Mouse (Mus musculus) activated CD4-positive, CD25-positive, alpha-beta regulatory T cell, adult 4 months (primary cell): ENCODE data around the gene Rnf17. TPM values are rescaled to one million over a fixed set of nuclear protein-coding genes. Genes with fewer than 3 reads are reported as not detected.

ENCODE experiments used
- ATAC-seq: one replicate; pipeline ENCODE4 v1.8.0; 2017
- polyA plus RNA-seq, 2 experiments: library from polyadenylated mRNA; unstranded; fragments of 100-300 nt; shearing (Covaris generic); gene quantifications; one replicate each; pipeline ENCODE4 v1.2.1; 2017

The Rnf17 gene
- polyA plus RNA-seq, result under 1 TPM in 1 of 2 experiments, not detected in 1; 0.21 TPM

DNA sequence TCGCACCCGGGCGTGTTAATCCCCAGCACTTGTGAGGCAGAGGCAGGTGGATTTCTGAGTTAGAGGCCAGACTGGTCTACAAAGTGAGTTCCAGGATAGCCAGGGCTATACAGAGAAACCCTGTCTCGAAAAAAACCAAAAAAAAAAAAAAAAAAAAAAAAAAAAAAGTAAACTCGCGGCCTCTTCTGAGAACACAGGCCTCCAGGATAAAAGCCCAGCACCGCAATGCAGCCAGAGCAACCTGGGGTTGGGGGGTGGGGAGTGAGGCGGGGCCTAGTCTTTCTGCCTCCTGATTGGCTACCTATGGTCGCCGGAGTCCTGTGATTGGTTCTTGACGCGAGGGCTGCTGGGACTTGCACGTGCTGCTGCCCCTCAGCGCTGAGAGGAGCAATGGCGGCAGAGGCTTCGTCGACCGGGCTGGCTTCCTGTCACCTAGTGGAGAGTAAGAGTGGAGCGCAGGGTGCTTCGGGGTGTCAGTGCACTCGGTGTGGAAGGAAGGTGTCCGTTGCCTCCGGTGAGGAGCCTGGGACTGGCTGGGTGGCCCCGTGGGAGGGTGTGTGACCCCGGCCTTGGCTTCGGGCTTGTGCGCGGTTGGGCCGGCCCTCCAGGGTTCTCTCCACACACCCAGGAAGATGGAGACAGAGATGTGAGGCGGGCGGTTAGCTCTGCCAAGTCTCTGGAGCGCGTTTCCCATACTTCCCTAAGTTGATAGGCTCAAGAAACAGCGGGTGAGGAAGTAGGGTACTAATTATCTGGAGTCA, at the start of gene Rnf17:
Gene Rnf17, plus strand, starts transcription at position 271 of the 761 bp plus-strand sequence.
- no peak for ATAC-seq

DNA sequence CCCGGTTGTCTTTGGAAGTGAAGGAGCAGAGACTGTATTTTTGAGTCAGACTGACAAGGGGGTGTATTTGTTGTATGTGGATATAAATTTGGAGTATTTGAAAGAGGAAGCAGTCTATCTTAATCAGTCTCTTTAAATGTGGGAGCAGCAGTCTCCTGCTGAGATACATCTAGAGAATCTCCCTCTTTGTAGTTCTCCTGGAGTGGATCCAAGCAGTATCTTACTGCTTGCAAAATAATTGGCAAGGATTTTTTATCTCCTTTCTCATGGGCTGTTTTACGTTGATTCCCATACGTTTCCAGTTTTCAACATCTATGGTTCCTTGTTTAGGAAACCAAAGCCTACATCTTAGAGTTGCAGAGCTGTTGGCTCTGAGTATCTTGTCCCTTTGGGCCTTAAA, 47.6 kb upstream of the Rnf17 start:
- no peak for ATAC-seq

DNA sequence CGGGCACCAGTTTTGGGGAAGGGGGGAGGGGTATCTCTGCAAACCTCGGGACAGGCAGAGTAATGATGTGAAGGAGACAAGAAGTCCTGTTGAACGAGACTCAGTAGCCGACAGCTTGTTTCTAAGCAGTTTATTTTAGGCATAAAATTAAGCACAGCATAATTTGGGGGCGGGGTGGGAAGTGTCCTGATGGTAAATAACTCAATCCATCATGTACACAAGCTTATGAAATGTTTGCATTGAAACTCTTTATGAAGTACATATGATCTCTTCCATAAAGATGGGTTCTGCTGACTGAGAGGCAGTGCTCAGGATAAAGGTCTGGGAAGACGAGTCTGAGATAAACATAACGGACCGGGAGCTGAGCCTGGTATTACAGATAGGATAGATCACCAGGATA, 47.0 kb upstream of the Rnf17 start:
- ATAC-seq, result no peak

DNA sequence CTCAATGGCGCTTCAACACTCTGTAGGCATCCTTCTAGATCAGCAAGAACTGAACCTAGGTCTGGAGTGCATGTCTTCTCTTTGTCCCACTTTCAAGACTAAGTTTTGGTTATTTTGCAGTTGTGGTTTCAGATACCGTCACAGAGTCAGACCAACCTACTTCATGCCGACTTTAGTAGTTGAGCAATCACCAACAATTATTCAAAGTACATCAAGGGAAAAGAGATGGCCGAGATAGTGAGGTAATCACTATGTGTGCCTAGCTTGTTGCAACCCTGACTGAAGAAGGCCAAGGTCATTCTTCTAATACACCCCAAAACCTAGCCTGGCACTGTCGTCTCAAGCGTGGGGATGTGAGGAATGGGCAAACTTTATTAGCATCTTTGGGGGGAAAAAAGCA, 46.2 kb upstream of the Rnf17 start:
- no peak for ATAC-seq

DNA sequence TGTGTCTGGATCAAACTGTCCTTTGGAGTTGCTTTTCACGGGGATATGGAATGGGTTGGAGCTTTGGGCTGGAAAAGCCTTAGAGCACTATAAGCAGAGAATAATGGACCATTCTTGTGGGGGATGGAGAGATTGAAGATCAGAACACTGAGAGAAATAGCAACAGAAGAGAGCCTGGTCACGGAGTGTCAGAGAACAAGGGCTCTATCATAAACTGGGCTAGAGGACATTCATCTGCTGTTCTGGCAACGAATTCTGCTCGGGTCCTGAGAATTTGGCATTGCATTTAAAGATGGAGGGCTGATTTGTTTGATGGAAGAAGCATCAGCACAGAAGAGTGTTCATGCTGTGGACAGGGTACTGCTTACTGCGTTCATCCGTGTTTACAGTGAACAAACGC, 44.0 kb upstream of the Rnf17 start:
- ATAC-seq, result no peak

DNA sequence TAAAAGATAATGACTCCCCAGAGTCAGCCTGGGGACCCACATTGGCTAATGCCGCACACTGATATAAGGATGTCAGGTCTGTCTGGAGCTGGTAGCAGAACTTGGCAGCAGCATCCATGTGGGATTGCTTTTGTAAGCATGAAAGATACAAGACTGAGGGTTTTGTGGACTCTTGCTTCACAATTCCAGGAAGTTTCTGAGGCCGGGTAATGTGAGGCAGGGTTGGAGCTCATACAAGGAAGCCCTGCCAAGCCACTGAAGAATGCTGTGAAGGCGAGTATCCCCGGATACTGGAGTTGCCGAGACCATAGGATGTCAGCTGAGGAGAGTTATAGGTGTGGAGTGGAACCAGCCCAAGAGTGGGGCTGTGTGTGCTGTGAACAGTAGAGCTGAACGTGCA, 43.2 kb upstream of the Rnf17 start:
- no peak for ATAC-seq

DNA sequence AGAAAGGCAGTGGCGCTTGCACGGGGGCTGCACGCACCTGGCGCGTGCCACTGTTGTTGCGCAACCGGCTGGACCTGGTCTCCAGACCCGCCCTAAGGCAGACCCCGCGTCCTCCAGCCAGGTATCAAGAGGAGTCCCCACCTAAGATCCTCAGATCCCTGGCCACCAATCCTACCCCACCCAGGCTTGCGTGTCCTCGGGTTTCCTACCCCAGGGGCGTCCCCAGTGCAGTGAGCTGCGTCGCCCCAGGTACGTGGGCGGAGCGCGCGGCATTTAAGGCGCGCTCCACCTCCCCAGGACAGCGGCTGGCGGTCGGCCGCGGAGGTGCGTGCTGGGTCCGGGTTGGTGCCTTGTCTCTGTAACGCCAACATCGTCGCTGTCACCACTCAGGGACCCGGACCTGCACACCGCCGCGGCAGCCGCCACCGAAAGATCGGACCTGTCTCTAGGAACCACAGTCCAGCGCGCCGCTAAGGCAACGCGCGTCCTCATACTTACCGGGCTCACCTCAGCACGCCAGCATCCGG, 37.6 kb upstream of the Rnf17 start, which contains the start of gene Atp12a:
Gene Atp12a, plus strand, starts transcription at position 358 of the 527 bp plus-strand sequence.
- ATAC-seq, result no peak

DNA sequence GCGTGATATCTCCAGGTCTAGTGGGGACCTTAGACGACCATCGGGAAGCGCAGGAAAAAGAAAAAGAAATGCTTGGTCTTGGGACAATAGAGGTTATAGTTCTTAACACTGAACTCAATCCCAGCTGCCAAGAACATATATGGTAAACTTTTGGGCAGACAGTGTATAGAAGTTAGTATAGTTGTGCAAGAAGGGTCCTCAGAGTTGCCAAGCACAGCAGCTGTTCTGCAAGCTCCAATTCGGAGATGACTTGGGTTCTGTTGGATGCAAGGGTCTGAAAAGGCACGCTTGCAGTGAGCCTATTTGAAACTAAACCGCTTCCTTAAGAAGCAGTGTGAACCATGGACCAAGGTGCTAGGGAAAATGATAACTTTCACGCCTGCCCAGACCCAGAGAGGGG, 37.1 kb upstream of the Rnf17 start:
- ATAC-seq, result no peak

DNA sequence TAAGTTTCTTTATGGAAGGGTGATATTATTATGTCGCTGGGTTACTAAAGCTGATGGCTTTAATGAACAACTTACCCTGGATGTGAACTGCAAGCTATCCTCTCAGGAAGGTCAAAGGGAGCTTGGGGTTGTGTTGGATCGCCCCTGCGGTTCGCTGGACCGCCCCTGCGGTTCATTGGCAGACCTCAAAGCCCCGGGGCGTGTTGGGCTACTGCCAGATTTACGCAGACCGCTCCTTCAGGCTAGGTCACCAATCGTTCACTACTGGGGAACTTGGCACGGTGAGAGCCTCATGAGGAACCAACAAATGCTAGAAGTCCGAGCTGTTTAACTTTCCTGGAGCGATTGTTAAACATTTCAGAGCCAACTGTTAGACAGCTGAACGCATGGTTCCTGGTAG, 35.7 kb upstream of the Rnf17 start:
- no peak for ATAC-seq

DNA sequence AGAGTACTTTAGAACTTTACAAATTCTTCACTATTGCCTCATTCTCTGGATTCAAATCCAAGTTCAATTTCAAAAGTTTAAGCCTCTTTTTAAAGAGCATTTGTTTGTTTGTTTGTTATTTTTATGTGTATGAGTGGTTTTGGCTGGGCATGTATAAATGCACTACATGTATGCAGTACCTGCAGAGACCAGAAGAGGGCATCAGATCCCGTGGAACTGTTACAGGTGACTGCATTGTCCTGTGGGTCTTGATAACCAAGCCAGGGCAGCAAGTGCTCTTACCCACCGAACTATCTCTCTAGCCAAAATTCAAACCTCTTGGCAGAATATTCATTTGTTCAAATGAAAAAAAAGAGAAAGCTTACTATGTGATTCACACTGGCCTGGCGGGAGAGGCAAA, 33.5 kb upstream of the Rnf17 start:
- ATAC-seq, result no peak

DNA sequence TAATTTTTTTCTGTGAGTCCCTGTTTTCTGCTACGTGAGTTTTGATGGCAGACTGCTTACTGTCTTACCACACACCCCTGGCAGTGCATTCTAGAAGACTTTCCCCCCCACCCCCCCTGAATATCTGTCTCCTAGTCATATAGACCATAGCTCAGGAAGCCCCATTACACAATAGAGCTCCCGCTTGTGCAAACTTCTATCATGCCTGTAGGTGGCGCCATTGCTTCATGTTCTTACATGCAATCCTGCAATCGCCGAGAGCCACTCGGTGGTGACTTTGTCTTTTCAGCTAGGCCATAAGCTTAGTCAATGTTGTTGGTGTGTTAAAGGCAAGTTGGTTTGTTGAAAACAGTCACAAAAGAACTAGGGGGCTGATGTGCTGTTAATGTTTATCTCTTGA, 26.6 kb upstream of the Rnf17 start:
- ATAC-seq, result peak; percentile 40

DNA sequence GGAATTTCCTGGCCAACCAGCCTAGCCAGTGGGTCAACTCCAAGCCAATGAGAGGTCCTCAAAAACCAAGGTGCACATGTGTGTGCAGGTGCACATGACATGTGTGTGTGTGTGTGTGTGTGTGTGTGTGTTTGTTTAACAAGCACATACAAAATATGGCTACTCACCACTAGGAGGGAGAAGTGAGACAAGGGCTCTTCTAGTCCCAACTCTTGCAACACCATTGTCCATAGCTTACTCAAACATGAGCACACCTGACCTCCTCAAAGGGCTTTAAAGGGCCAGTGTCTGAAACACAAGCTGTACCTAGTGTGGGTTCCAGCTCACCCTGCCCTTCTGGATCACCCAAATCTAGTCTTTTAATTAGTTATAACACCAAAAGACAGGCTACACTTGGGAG, 24.6 kb upstream of the Rnf17 start:
- ATAC-seq, result no peak

DNA sequence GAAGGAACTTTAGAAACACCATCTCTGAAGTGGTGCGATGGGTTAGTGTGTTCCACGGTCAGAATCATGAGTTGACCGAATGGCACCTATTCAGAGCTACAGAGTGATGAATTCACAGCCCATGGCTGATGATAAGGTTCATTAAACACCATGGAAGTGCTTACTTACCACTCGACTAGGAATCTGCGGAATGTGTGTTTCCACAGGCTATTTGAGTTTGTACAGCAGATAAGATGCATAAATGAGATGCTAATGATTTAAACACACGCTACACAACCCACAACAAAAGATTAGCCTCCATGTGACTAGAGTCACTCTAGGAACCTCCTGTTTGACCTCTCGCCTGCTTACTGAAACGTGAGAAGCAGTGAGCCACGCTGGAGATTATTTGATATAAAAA, 23.0 kb upstream of the Rnf17 start:
- no peak for ATAC-seq

DNA sequence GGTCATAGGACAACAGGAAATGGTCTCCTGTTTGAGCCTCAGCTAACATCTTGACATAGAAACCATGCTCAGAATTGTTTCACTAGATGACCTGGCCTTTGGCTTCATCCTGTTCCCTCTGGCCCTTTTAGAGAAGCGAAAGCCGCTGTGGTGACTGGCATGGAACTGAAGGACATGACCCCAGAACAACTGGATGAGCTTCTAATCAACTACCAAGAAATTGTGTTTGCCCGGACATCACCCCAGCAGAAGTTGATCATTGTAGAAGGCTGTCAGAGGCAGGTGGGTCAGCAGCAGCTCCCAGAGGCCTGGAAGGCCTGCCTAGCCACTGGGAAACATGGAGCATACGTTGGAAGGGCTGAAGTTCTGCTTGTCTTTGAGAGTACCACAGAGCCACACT, 20.0 kb upstream of the Rnf17 start:
- no peak for ATAC-seq

DNA sequence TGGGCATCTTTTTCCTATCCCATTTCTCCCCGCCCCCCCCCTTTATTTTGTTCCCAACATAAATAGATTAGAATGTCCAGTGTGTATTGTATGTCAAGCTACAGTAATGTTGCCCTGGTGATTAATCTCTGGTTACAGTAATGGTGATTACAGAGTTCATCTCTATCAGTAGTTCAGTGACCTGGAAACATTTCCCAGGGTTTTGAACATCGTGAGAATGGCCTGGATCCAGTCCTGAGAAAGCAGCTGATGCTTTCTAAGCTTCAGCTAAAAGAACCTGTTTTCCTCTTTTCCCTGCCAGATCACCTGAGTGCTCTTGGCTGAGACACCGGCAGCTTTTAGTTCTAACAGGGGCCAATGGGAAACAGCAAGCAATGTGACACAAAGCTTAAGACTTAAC, 12.1 kb upstream of the Rnf17 start:
- ATAC-seq, result no peak

DNA sequence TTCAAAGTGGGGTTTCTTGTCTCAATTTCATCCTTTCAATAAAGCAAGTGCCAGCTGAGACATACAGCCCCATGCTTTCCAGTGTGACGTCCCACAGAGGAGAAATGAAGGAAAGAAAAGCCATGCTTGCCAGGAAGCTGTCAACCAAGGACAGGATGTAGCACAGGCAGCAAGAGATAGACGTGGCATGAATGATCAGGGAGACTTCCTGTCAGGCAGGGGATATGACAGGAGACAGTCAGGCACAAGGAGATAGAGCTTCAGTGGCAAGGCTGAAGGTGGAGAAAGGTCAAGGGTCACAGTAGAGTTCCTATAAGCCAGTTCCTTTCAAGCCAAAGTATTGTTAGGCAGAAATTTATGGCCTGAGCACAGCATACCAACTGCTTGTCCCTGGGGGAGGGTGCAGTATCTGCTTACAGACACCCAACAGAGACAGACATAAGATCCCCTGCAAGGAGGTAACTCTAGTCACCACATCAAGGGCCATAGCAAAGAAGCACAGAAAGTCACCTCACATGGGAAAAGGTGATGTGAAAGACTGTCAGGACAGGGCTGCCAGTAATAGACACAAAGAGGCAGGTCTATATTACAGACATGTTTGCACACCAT, 8.6 kb upstream of the Rnf17 start:
- no peak for ATAC-seq

DNA sequence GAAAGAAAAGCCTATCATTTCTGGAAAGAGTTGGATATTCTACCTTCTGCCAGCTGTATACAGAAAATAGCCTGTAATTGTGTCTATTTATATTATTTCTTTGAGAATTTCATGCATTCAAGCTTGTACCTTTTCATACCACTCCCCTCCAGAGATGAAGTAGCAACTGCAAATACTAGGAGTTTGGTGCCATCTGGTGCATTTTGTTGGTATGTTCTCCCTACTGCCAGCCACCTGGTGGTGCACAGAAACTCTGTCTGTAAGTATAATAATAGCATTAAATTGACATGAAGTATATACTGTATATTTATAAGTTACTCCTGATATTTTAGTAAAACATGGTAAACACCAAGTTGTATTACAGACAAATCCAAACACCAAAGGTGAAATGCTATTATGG, 4.4 kb upstream of the Rnf17 start:
- no peak for ATAC-seq

DNA sequence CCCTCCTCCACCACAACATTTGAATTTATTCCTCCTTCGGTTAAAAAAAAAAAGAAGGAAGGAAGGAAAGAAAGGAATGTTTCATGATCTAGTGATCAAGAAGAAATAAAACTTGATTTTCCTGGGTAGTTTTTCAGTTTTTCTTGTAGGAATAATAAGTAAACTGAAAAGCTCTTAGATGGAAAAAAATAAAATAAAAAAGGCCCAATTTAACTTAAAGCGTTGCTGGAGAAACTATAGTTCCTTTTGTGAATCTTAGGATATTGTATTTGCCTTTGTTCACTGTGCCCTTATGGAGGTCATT, 643 bp downstream of the Rnf17 start:
- ATAC-seq, result no peak

DNA sequence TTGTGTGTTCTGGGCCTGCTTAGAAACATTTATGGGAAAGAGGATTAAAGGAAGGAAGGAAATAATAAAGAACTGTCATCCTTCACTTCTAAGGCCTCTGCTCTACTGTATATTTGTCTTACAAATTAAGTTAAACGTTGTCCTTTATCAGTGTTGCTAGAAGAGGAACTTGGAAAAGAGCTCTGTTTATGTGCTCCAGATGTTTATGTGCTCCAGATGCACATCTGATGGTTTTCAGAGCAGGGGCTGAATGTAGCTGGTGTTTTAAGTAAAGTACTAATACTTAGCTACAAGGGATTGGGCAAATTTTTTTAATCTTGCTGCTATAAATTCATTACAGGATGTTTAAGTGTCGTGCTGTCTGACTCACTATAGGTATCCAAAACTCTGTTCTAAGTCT, 59.7 kb downstream of the Rnf17 start:
- ATAC-seq, result no peak

DNA sequence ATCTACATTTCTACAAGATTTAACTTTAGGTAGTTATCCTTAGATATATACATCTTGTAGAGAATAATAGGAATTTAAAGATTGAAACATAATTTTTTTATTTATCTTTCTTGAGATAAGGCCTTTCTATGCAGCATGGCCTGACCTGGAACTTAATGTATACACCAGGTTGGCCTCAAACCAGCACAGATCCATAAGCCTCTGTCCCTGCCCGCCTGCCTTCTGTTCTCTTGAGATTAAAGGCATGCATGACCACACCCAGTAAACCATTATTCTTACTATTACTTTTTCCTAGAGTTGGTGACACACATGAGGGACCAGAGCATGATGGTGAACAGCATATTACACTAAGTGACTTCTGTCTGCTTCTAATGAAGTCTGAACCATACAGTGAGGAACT, 60.3 kb downstream of the Rnf17 start:
- no peak for ATAC-seq

DNA sequence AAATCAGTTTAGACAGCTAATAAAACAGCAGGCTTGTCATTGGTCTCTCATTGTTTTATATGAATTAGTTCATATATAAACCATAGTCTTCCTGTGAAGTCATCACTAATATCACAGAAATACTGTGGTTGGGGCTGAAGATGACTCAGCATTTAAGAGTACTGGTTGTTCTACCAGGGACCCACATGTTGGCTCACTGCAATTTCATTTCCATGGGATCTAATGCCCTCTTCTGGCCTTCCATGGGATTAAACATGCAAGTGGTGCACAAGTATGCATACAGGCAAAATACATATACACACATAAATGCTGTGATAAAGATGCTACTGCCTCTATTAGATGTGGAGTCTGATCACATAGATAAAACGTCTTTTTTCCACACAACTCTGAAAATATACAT, 65.8 kb downstream of the Rnf17 start:
- no peak for ATAC-seq

DNA sequence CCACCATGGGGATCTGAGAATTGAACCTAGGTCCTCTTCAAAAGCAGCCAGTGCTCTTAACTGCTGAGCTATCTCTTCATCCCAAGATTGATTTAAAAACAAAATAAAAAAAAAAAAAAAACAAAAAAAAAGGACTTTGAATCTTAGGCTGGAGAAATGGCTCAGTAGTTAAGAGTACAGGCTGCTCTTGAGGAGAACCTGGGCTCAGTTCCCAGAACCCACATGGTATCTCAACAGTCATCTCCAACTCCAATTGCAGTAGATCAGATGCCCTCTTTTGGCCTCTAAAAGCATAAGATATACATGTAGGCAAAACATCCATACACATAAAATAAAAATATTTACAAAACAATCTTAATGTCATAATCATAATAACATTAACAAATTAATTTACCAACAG, 87.4 kb downstream of the Rnf17 start:
- ATAC-seq, result no peak

DNA sequence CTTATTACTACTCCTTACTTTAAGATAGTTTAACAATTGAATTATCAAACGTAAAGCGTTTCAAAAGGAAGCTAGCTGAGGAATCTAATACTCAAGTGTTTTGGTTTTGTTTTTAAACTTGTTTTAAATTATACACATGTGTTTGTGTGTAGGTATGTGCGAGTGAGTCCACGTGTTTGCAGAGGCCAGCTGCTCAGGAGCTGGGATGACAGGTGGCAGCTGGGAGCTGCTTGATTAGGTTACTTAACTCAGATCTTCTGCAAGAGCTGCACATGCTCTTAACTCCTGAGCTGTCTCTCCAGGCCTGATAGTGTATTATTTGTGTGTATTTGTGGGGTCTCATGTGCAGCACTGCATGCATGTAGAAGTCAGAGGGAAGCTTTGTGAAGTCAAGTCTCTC, 100.0 kb downstream of the Rnf17 start:
- no peak for ATAC-seq

DNA sequence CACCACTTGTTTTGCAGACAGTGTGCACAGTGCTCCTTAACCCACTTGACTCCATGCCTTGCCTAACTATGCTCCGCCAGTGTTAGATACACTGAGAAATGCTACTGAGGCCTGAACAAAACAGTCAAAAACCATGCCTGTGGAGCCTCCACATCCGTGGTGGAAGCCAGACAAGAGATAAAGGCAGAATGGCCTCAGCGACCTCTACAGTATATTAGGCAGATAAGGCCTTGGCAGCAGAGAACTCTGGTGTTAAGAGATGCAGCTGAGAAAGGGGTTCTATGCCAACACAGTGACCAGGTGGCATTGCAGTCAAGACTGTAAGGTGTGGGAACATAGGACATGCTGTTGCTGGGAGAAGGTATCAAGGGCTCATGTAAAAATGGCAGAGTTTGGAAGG, 104.4 kb downstream of the Rnf17 start:
- ATAC-seq, result no peak

DNA sequence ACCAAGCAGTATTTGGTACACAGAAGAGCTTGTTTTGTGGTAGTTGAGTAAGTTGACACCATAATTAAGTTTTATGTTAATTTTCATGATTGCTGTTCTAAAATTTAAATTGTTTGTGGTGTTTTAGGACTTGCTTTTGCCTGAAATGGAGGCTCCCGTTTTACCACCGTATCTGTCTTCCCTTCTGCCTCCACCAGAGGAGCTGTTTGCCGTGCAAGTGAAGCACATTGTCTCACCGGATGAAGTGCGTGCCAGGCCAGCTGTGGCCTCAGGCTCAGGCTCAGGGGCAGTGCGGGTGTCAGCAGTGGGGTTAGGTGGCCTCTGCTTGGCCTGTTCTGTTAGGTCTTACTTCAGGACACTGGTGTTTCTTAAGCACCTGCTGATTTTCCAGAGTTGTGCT, 109.7 kb downstream of the Rnf17 start:
- ATAC-seq, result no peak
